Mouse (Mus musculus) stomach, postnatal 0 days (tissue): ENCODE measurements around the gene Eif2b4. TPM values are rescaled to one million over a fixed set of nuclear protein-coding genes. Genes with fewer than 3 reads are reported as not detected.

ENCODE experiments used
- ATAC-seq: fragments of 200-750 bp; cut with Nextera tagmentation; 2 replicates; pipeline ENCODE4 v1.8.0; 2017; ENCODE audit not compliant: low FRiP score, low TSS enrichment
- DNase-seq: peaks from one replicate; pipeline ENCODE4 v3.0.0-alpha.2; 2016; ENCODE audit warnings: low spot score
- H3K27ac ChIP-seq: fragments of 300-500 bp; sonication (generic); replicated peaks from 2 replicates; pipeline ENCODE4 v1.5.1; 2014; ENCODE audit warnings: mild to moderate bottlenecking, control low read depth
- H3K27me3 ChIP-seq: fragments of 300-500 bp; sonication (generic); 2 replicates; pipeline ENCODE4 v1.6.1; 2014; ENCODE audit warnings: low read length; ENCODE audit not compliant: control insufficient read depth, insufficient read depth
- H3K36me3 ChIP-seq: fragments of 300-500 bp; sonication (generic); 2 replicates; pipeline ENCODE4 v1.6.1; 2014; ENCODE audit warnings: low read length, mixed read lengths; ENCODE audit not compliant: control insufficient read depth, insufficient read depth
- H3K4me1 ChIP-seq: fragments of 300-500 bp; sonication (generic); replicated peaks from 2 replicates; pipeline ENCODE4 v1.6.1; 2014; ENCODE audit warnings: antibody characterized with exemption; ENCODE audit not compliant: control insufficient read depth, insufficient read depth
- H3K4me2 ChIP-seq: fragments of 300-500 bp; sonication (generic); replicated peaks from 2 replicates; pipeline ENCODE4 v1.6.1; 2014; ENCODE audit warnings: low read depth, mild to moderate bottlenecking, control low read depth, moderate library complexity
- H3K4me3 ChIP-seq: fragments of 300-500 bp; sonication (generic); 2 replicates; pipeline ENCODE4 v1.5.1; 2014; ENCODE audit warnings: low read depth, low read length, control low read depth
- H3K9ac ChIP-seq: fragments of 300-500 bp; sonication (generic); 2 replicates; pipeline ENCODE4 v1.6.1; 2014; ENCODE audit warnings: mild to moderate bottlenecking, low read length, control low read depth, mixed read lengths
- H3K9me3 ChIP-seq: fragments of 300-500 bp; sonication (generic); 2 replicates; pipeline ENCODE4 v1.6.1; 2016; ENCODE audit warnings: low read length; ENCODE audit not compliant: control insufficient read depth
- CTCF ChIP-seq: IDR thresholded peaks from 2 replicates; pipeline ENCODE4 v1.5.1; 2016; ENCODE audit warnings: antibody characterized with exemption, low read depth, mild to moderate bottlenecking, moderate library complexity
- EP300 ChIP-seq: optimal IDR thresholded peaks from 2 replicates; pipeline ENCODE3; 2016; ENCODE audit warnings: antibody characterized with exemption
- WGBS: fragments of 180-500 bp; shearing (Covaris S2); extraction: QIAGEN DNeasy Blood & Tissue Kit; methylation state at CpG from one replicate; pipeline ENCODE4 v1.1.7; 2014; 5-methylcytosine and 5-hydroxymethylcytosine counted together
- polyA plus RNA-seq: library from polyadenylated mRNA; unstranded; fragments of >200 nt; fragmentation: Nextera tagmentation; extraction: Ambion mirVana; gene quantifications from 2 replicates; pipeline ENCODE4 v1.2.1, GENCODE M21; 2015

Eif2b4 gene
- polyA plus RNA-seq, 1 experiment from 2014 or later, result 44.2 TPM

DNA sequence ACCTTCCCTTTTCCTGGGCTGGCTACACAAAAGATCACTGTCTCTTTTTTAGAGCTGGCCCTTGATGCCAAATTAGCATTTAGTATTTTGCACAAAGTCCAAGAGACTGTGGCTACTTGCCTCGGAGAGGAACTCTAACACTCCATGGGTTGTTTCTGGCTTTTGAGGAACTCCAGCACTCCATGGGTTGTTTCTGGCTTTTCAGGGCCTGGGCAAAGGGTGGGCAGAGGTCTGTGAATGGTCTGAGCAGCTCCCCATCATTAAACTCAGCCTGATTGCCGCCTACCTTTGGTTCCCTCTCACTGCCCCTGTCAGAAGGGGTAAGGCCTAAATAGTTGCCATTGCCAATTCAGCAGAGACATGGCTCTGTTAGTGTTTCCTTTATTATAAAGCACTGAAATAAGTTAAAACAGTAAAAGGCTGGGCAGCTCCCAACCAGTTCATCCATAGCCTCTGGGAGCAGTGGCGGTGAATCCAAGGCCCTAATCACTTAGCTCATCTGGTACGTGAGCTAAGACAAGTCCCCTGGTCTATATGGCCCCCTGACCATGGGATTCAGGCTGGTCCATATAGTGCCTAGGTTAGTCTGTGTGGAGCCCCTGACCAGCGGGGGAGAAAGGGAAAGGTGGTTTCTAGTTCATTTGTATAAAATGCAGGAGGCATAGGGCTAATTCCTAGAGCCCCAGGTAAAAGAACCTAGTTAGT lies 5.5 kb upstream of the Eif2b4 start:
- no peak for ATAC-seq

DNA sequence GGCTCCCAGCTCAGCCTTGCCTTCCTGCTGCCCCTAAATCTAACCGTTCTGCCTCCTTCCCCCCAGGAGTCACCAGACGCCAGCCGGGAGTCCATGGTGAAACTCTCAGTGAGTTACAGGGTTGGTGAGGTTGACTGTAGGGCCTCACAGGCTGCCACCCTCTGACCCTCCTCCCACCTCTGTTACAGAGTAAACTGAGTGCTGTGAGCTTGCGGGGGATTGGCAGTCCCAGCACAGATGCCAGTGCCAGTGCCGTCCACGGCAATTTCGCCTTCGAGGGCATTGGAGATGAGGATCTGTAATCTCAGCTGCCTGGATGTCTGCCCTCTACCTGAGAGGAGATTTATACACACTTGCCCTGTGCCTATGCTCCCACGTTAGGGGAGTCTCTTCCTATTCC lies 4.9 kb upstream of the Eif2b4 start:
- no peak for ATAC-seq
- peaks cover 5% of the 10 kb centered on the region for H3K9me3 ChIP-seq
- no peak overlapping the region for H3K9ac ChIP-seq
- H3K4me3 ChIP-seq, result no peak overlapping the region
- no peak overlapping the region for H3K27ac ChIP-seq
- no peak for TF ChIP-seq EP300
- TF ChIP-seq CTCF, result no peak
- no peaks in the 10 kb centered on the region for H3K27me3 ChIP-seq
- no peak for DNase-seq
- no peak overlapping the region for H3K4me2 ChIP-seq
- WGBS, result 69% methylated on average over 9 of the region's 9 CpGs
- peaks cover 42% of the 10 kb centered on the region for H3K36me3 ChIP-seq
- H3K4me1 ChIP-seq, result 0 out of 2 replicates have a peak, but pooled peaks cover 3% of the 10 kb centered on the region

More for the DNA sequence above, 5.5 kb upstream of the Eif2b4 start:
- Histone ChIP-seq H3K27ac (no peak overlapping the region), H3K4me3 (no peak overlapping the region), H3K4me2 (no peak overlapping the region), H3K4me1 (0 out of 2 replicates have a peak, but pooled peaks cover 3% of the 10 kb centered on the region), H3K27me3 (no peaks in the 10 kb centered on the region), H3K9me3 (peaks cover 5% of the 10 kb centered on the region), H3K9ac (no peak overlapping the region), H3K36me3 (peaks cover 43% of the 10 kb centered on the region)
- TF ChIP-seq CTCF (no peak), EP300 (no peak)
- no peak for DNase-seq
- WGBS, result 79% methylated on average over 5 of the region's 5 CpGs

DNA sequence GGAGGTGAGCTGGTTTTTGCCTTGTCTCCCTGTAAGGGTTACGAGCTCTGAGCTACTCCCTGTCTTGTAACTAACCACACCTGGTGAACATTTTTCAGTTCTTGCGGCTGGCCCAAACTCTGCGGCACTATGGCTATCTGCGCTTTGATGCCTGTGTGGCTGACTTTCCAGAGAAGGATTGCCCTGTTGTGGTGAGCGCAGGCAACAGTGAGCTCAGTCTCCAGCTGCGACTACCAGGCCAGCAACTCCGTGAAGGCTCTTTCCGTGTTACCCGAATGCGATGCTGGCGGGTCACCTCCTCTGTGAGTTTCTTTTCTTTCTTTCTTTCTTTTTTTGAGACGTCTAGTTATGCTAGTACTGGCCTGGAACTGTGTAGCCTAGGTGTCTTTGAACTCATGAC lies 3.8 kb upstream of the Eif2b4 start:
- WGBS, result 89% methylated on average over 12 of the region's 12 CpGs
- ATAC-seq (no peak), DNase-seq (no peak)
- Histone ChIP-seq H3K9me3 (peaks cover 5% of the 10 kb centered on the region), H3K4me2 (no peak overlapping the region), H3K4me3 (no peak overlapping the region), H3K4me1 (0 out of 2 replicates have a peak, but pooled peaks cover 3% of the 10 kb centered on the region), H3K36me3 (peaks cover 42% of the 10 kb centered on the region), H3K9ac (no peak overlapping the region), H3K27me3 (no peaks in the 10 kb centered on the region), H3K27ac (no peak overlapping the region)
- no peak for TF ChIP-seq EP300
- TF ChIP-seq CTCF, result no peak

DNA sequence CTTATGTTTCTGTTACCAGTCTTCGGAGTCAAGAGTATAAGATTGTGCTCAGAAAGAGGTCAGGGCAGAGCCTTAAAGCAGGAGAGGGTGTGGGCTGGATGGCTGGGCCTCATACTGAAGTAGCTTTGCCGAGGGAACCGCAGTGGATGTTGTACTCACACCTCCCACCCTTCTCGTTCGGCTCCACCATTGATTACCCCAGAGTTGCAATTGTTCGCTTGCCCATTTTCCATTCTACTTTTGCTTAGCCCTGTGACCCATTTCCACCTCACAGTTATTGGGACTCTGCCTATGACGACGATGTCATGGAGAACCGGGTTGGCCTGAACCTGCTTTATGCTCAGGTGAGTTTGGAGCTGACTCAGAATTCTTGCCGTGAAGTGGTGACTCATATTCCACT lies 3.0 kb upstream of the Eif2b4 start:
- Histone ChIP-seq H3K36me3 (peaks cover 42% of the 10 kb centered on the region), H3K27ac (peak overlapping the region; percentile 67), H3K4me1 (0 out of 2 replicates have a peak, but pooled peaks cover 3% of the 10 kb centered on the region), H3K4me3 (no peak overlapping the region), H3K9ac (no peak overlapping the region; the same call in 1 of the 2 replicates), H3K4me2 (no peak overlapping the region), H3K27me3 (no peaks in the 10 kb centered on the region), H3K9me3 (peaks cover 5% of the 10 kb centered on the region)
- 81% methylated on average over 10 of the region's 10 CpGs for WGBS
- no peak for DNase-seq
- no peak for TF ChIP-seq EP300
- no peak for TF ChIP-seq CTCF
- ATAC-seq, result no peak

DNA sequence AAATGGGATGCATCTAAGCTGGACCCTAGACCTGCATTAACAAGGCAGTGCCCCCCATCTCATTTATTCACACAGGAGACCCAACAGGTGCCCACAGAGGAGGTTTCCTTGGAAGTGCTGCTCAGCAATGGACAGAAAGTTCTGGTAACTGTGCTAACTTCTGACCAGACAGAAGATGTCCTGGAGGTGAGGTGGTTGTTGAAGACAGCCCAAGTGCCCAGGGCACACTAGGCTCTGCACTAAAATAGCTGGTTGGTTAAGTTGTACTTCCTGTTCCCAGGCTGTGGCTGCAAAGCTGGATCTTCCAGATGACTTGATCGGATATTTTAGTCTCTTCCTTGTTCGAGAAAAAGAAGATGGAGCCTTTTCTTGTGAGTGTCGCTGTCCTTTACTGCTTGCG lies 2.4 kb upstream of the Eif2b4 start:
- TF ChIP-seq EP300 (no peak), CTCF (no peak)
- Histone ChIP-seq H3K4me3 (no peak overlapping the region), H3K9ac (no peak overlapping the region; the same call in 1 of the 2 replicates), H3K4me1 (0 out of 2 replicates have a peak, but pooled peaks cover 3% of the 10 kb centered on the region), H3K27me3 (no peaks in the 10 kb centered on the region), H3K36me3 (peaks cover 44% of the 10 kb centered on the region), H3K4me2 (no peak overlapping the region), H3K27ac (peak overlapping the region; percentile 67), H3K9me3 (peaks cover 5% of the 10 kb centered on the region)
- ATAC-seq (no peak), DNase-seq (no peak)
- WGBS, result 84% methylated on average over 4 of the region's 4 CpGs
